Mouse (Mus musculus) heart, adult 2 months (tissue): ENCODE measurements around the gene Diras2.

ENCODE experiments used
- CTCF ChIP-seq: fragments of 200-600 bp; IDR thresholded peaks from 2 replicates; pipeline ENCODE4 v1.8.1; 2022; ENCODE audit warnings: antibody characterized with exemption, mild to moderate bottlenecking, moderate library complexity
- POLR2A ChIP-seq: fragments of 200-500 bp; IDR thresholded peaks from 2 replicates; pipeline ENCODE4 v1.6.1; 2011; ENCODE audit warnings: mild to moderate bottlenecking, low read depth, low read length, control low read depth; ENCODE audit not compliant: insufficient read depth

GRCm38 (mm10) chr13:52528786-52529185 lies 2.3 kb downstream of the Diras2 start:
- TF ChIP-seq CTCF: no peak
- no peak for TF ChIP-seq POLR2A
